Mouse (Mus musculus): ENCODE measurements around the gene Zc3h7a. TPM values are rescaled to one million over a fixed set of nuclear protein-coding genes. Genes with fewer than 3 reads are reported as not detected.

The Zc3h7a gene
- total RNA-seq, 4 experiments from 2014 or later = 17.9 to 24.5 (median 23.6) TPM

Small RNAs within 50 kb of the gene (microRNA-seq; reads per million reads assigned to microRNA genes)
- gene Gm23935 = 12.3 reads per million, percentile 29 among the genes with 10 or more reads in this experiment

Other genes starting within 250 kb of the Zc3h7a start
- 10 to 100 TPM; 24.1 to 31.1 (median 28.1) TPM for gene Snn, start 115.4 kb downstream of the Zc3h7a start, total RNA-seq (2022)
- 10 to 100 TPM; 12.9 to 20.3 (median 14.4) TPM for gene Litaf, start 110.2 kb downstream of the Zc3h7a start, total RNA-seq (2022)
- 10 to 100 TPM; 11.9 to 17.1 (median 12.5) TPM for gene Txndc11, start 41.7 kb downstream of the Zc3h7a start, total RNA-seq (2022)
- 10 to 100 TPM; 45.2 to 53.4 (median 49.7) TPM for gene Rsl1d1, start 26.9 kb upstream of the Zc3h7a start, total RNA-seq (2022)
- 10 to 100 TPM; 58.1 to 67.9 (median 61.7) TPM for gene Gspt1, start 77.9 kb upstream of the Zc3h7a start, total RNA-seq (2022)
- gene Tnfrsf17, start 137.4 kb upstream of the Zc3h7a start, total RNA-seq (2022) = under 1 TPM in 2 of 4 experiments, not detected in 2; 0.53 to 0.78 TPM
- 10 to 100 TPM in 3 of 4 experiments, 1 to 10 TPM in 1; 9.4 to 12.3 (median 10.8) TPM for gene Snx29, start 146.5 kb upstream of the Zc3h7a start, total RNA-seq (2022)